Mouse (Mus musculus) liver, adult 2 months (tissue): ENCODE measurements around the gene Casq2.

Experiments used
- CTCF ChIP-seq: fragments of 200-500 bp; IDR thresholded peaks from 2 replicates; pipeline ENCODE4 v1.5.1; 2011; ENCODE audit warnings: low read depth, low read length, control low read depth
- POLR2A ChIP-seq: fragments of 200-500 bp; IDR thresholded peaks from 2 replicates; pipeline ENCODE4 v1.6.1; 2011; ENCODE audit warnings: low read length, control low read depth; ENCODE audit not compliant: insufficient read depth; ENCODE audit errors: extremely low read depth

DNA sequence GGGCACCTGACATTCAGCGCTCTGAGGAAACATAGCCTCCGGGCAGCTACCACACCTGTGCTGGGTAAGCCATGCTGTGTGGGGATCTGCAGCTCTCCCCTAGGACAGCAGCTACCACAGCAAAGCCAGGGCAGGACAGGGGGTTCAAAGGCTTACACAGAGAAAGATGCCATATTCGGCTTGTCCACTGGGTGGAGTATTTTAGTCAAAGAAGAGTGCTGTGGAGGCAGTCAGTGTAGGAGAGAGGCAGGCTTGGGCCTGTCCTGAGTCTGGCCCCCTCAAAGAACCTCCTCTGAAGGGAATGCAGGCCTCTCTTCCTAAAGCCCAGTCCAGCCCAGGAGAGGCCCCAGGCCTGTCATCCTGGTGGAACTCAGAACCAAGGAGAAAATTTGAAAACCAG is 4.4 kb upstream of the Casq2 start:
- TF ChIP-seq CTCF (peak; percentile 58), POLR2A (no peak)
